Mouse (Mus musculus) adrenal gland, postnatal 4 days (tissue): ENCODE measurements around the gene Ddx10. TPM values are rescaled to one million over a fixed set of nuclear protein-coding genes. Genes with fewer than 3 reads are reported as not detected.
A peak's percentile ranks its signal among the peaks of the same experiment; 100 is the strongest.
"Not testable (repeated sequence)": the region's sequence is repeated elsewhere in the genome, so short reads cannot be mapped to it uniquely, and the experiment has no call there.

ENCODE experiments used
- DNase-seq, 2 experiments: peaks; one replicate each; pipeline ENCODE4 v3.0.0; 2021 to 2022; ENCODE audit warnings: low spot score in 2 of 2, mixed read lengths in 2 of 2
- total RNA-seq, 2 experiments: library from RNA; stranded (reverse); gene quantifications; 2 replicates each; pipeline ENCODE4 v1.2.3; 2021

The Ddx10 gene
- total RNA-seq, 2 experiments from 2014 or later: 23.5 to 26.9 TPM

DNA sequence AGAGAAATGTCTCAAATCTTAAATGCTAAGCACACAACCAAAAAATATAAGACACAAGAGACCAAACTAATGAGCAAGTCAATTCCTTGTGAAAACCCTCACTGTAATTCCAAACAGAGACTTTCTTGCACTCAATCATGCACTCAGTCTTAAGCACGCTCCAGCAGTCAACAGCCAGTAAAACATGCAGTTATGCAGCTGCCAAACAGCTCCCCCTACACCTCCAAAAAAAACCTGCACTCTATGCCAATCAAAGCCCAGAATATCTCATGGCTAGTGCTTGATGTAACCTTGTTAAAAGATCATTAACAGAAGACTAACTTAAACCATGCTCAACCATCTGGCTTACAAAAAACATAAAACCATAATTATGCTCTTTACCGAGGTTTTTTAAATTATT lies 74.6 kb downstream of the Ddx10 start:
- no peak for DNase-seq

- peak; percentile 3 to 13 for DNase-seq
Observed at GRCm38 (mm10) chr9:53144266-53144665, 103.6 kb downstream of the Ddx10 start.

GRCm38 (mm10) chr9:53143508-53143907 lies 104.3 kb downstream of the Ddx10 start:
- DNase-seq: no peak

GRCm38 (mm10) chr9:53142424-53142823 lies 105.4 kb downstream of the Ddx10 start:
- DNase-seq: not testable (repeated sequence)

GRCm38 (mm10) chr9:53140610-53141165 lies 107.2 kb downstream of the Ddx10 start:
- no peak for DNase-seq

DNA sequence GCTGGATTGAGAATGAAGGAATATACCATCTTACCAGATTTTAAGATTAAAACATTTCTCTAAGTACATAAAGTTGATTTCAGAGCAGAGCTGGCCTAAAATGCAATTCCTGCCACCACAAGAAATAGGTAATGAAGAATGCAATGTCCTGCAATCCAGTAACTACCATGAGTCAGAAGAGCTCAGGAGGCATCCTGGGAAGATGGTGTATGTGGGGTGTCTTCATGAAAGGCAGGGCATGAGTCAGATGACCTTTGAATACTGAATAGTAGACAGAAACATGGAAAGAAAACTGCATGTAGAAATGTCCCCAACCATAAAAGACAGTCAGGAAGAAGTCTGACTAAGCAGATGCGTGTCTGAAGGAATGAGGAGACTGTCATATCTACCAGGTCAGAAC lies 115.0 kb downstream of the Ddx10 start:
- DNase-seq: no peak

- DNase-seq: no peak
Observed at GRCm38 (mm10) chr9:53130460-53130859, 117.4 kb downstream of the Ddx10 start.

- no peak for DNase-seq
Observed at GRCm38 (mm10) chr9:53101103-53101502, 146.8 kb downstream of the Ddx10 start.

GRCm38 (mm10) chr9:53095319-53096165 lies 152.3 kb downstream of the Ddx10 start:
- no peak for DNase-seq

GRCm38 (mm10) chr9:53094536-53094935 lies 153.3 kb downstream of the Ddx10 start:
- DNase-seq: no peak

DNA sequence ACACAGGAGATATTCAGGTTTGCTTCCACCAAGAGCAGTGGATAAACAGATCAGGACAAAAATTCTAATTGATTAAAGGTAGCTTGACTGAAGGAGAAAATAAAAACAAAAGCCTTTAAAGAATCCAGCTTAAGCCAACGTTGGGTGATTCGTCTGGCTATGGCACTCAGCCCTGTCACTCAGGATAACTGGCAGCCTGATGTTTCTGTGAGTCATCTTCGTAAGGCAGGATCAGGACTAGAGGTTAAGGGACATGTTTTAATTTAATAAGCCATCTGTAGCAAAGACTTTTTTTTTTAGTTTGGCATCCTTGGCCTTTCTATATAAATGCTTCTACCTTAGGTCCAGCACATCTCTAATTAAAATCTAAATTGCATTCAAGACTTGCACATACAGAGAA lies 170.2 kb downstream of the Ddx10 start:
- DNase-seq: no peak

DNA sequence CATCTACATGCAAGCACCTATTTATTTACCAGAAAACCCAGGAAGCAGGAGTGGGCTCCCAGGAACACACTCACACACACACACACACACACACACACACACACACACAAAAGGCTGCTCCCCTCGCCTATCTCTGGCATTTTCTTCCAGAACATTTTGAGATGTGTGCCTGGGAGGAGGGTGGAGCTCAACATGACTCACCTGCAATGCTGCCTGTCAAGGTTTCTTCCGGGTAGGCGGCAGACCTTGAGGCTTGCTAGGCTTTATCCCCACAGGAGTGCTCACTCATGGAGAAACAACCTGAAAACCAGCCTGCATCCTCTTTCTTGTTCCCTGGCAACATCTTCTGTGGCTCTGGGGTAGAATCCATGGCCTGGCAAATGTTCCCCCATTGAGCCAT lies 171.9 kb downstream of the Ddx10 start:
- no peak for DNase-seq

- no peak for DNase-seq
Observed at GRCm38 (mm10) chr9:53074443-53074842, 173.4 kb downstream of the Ddx10 start.

- no peak for DNase-seq
Observed at GRCm38 (mm10) chr9:53073576-53074112, 174.2 kb downstream of the Ddx10 start.

DNA sequence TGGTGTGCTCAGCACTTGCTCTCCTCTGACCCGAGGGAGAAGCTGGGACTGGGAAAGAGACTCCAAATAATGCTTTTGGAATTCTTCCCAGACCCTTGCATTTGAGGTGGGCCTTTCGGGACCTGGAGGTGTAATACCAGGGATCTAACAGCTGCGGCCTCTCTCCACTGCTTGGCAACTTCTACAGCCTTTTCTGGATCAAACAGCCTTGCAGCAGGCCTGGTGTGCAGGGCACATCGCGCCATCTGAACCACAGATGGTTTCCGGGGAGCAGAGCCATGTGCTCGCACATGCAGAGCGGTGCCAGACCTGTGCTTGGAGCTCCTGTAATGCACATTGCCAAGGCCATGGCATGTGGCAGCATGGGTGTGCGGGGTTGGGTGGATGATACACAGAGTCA lies 175.8 kb downstream of the Ddx10 start:
- DNase-seq: no peak

GRCm38 (mm10) chr9:53070875-53071524 lies 176.9 kb downstream of the Ddx10 start:
- DNase-seq: no peak

- no peak for DNase-seq
Observed at GRCm38 (mm10) chr9:53068166-53068565, 179.7 kb downstream of the Ddx10 start.

GRCm38 (mm10) chr9:53066428-53066827 lies 181.4 kb downstream of the Ddx10 start:
- no peak for DNase-seq

DNA sequence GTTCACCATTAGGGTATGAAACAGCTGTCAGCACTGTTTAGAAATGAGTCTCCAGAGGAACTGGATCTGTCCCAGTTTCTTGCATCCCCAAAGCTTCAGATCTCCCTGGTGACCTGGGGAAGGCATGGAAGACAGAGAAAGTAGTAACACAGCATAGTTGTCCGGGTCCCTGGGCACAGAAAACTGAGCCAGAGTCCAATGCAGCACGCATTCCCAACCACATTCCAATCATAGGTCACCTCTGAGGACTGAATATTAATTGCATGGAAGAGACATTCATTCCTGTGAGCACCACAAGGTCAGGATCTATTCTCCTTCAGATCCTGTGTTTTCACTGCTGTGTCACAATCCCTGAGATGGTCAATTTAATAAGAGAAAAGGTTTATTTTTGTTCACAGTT lies 182.8 kb downstream of the Ddx10 start:
- DNase-seq: no peak

GRCm38 (mm10) chr9:53064531-53064930 lies 183.3 kb downstream of the Ddx10 start:
- no peak for DNase-seq

- DNase-seq: no peak
Observed at GRCm38 (mm10) chr9:53055306-53055705, 192.5 kb downstream of the Ddx10 start.
